Mouse (Mus musculus): ENCODE measurements at regions not wholly inside any gene's neighbourhood (a gene's known extent, or its start where the extent isn't known, plus 50 kb on each side); places are given as distances from the start of the nearest gene placed in this dataset.

- DNase-seq (ENCODE audit: low read depth, low spot score) (no peak), ATAC-seq (no peak)
- ChIA-PET CTCF (interaction anchor here (1.2 kb wide), 2 partner anchors 21 to 36 kb away, joined by 3 read pairs; no protein-coding TSS in a partner anchor), POLR2A (interaction anchor here (0.9 kb wide), 1 partner anchor 9 kb away, joined by 3 read pairs; no protein-coding TSS in a partner anchor)
- peaks cover 4% of the 10 kb centered on the region for H3K27me3 ChIP-seq
- no peak for TF ChIP-seq CTCF (IDR thresholded peaks at IDR 0.05)
- in situ Hi-C loops (cut with MboI; ENCODE audit: low pct_unique_long_range_greater_than_20kb): loop anchor here (25.0 kb wide), 1 partner anchor 1493 kb away; the partner anchor contains the start of gene Xrcc5
Measured at GRCm38 (mm10) chr1:73805156-73805555, 319.1 kb downstream of the Tns1 start.

- ATAC-seq (no peak), DNase-seq (ENCODE audit: low read depth, low spot score) (no peak)
- ChIA-PET POLR2A (no interaction called here), CTCF (interaction anchor here (1.1 kb wide), 1 partner anchor 12 kb away, joined by 3 read pairs; no protein-coding TSS in a partner anchor)
- no peak for TF ChIP-seq CTCF (IDR thresholded peaks at IDR 0.05)
- in situ Hi-C loops (cut with MboI; ENCODE audit: low pct_unique_long_range_greater_than_20kb): loop anchor here (25.0 kb wide), 1 partner anchor 1488 kb away; the partner anchor contains the start of gene Xrcc5
- H3K27me3 ChIP-seq: peaks cover 6% of the 10 kb centered on the region
Measured at GRCm38 (mm10) chr1:73799996-73800395, 324.3 kb downstream of the Tns1 start.

GRCm38 (mm10) chr1:73799246-73799645 is 325.0 kb downstream of the Tns1 start:
- no peak for DNase-seq (ENCODE audit: low read depth, low spot score)

GRCm38 (mm10) chr1:73797858-73798257 is 326.4 kb downstream of the Tns1 start:
- ATAC-seq: no peak
- TF ChIP-seq CTCF (IDR thresholded peaks at IDR 0.05): no peak
- in situ Hi-C loops (cut with MboI; ENCODE audit: low pct_unique_long_range_greater_than_20kb): no loop called here
- no peak for DNase-seq (ENCODE audit: low read depth, low spot score)
- peaks cover 6% of the 10 kb centered on the region for H3K27me3 ChIP-seq
- POLR2A ChIA-PET: no interaction called here
- CTCF ChIA-PET: no interaction called here

More at GRCm38 (mm10) chr1:73799246-73799645, 325.0 kb downstream of the Tns1 start:
- ChIA-PET POLR2A (no interaction called here), CTCF (interaction anchor here (1.1 kb wide), 1 partner anchor 11 kb away, joined by 3 read pairs; no protein-coding TSS in a partner anchor)
- no peak for ATAC-seq
- in situ Hi-C loops (cut with MboI; ENCODE audit: low pct_unique_long_range_greater_than_20kb): no loop called here
- no peak for TF ChIP-seq CTCF (IDR thresholded peaks at IDR 0.05)
- peaks cover 6% of the 10 kb centered on the region for H3K27me3 ChIP-seq

- in situ Hi-C loops (cut with MboI; ENCODE audit: low pct_unique_long_range_greater_than_20kb): no loop called here
- DNase-seq (ENCODE audit: low read depth, low spot score) (no peak), ATAC-seq (no peak)
- TF ChIP-seq CTCF (IDR thresholded peaks at IDR 0.05): no peak
- ChIA-PET POLR2A (interaction anchor here (0.6 kb wide), 1 partner anchor 23 kb away, joined by 3 read pairs; no protein-coding TSS in a partner anchor), CTCF (no interaction called here)
- H3K27me3 ChIP-seq: peaks cover 6% of the 10 kb centered on the region
Measured at GRCm38 (mm10) chr1:73797413-73797812, 326.8 kb downstream of the Tns1 start.

- H3K27me3 ChIP-seq: peaks cover 14% of the 10 kb centered on the region
- CTCF ChIA-PET: no interaction called here
- POLR2A ChIA-PET: no interaction called here
- no peak for ATAC-seq
- in situ Hi-C loops (cut with MboI; ENCODE audit: low pct_unique_long_range_greater_than_20kb): no loop called here
- DNase-seq (ENCODE audit: low read depth, low spot score): no peak
- no peak for TF ChIP-seq CTCF (IDR thresholded peaks at IDR 0.05)
Measured at GRCm38 (mm10) chr1:73793871-73794270, 330.4 kb downstream of the Tns1 start.

GRCm38 (mm10) chr1:73793256-73793655 is 331.0 kb downstream of the Tns1 start:
- ChIA-PET CTCF (no interaction called here), POLR2A (no interaction called here)
- DNase-seq (ENCODE audit: low read depth, low spot score) (no peak), ATAC-seq (no peak)
- peaks cover 9% of the 10 kb centered on the region for H3K27me3 ChIP-seq
- in situ Hi-C loops (cut with MboI; ENCODE audit: low pct_unique_long_range_greater_than_20kb): no loop called here
- no peak for TF ChIP-seq CTCF (IDR thresholded peaks at IDR 0.05)

- TF ChIP-seq CTCF (IDR thresholded peaks at IDR 0.05): no peak
- CTCF ChIA-PET: no interaction called here
- DNase-seq (ENCODE audit: low read depth, low spot score): no peak
- in situ Hi-C loops (cut with MboI; ENCODE audit: low pct_unique_long_range_greater_than_20kb): no loop called here
- H3K27me3 ChIP-seq: peaks cover 8% of the 10 kb centered on the region
- POLR2A ChIA-PET: no interaction called here
- no peak for ATAC-seq
Measured at GRCm38 (mm10) chr1:73792311-73792710, 331.9 kb downstream of the Tns1 start.

- no peak for ATAC-seq
- ChIA-PET CTCF (interaction anchor here (0.8 kb wide), 1 partner anchor 12 kb away, joined by 3 read pairs; no protein-coding TSS in a partner anchor), POLR2A (no interaction called here)
- peaks cover 18% of the 10 kb centered on the region for H3K27me3 ChIP-seq
- no peak for DNase-seq (ENCODE audit: low read depth, low spot score)
- in situ Hi-C loops (cut with MboI; ENCODE audit: low pct_unique_long_range_greater_than_20kb): no loop called here
- TF ChIP-seq CTCF (IDR thresholded peaks at IDR 0.05): no peak
Measured at GRCm38 (mm10) chr1:73787666-73788065, 336.6 kb downstream of the Tns1 start.

GRCm38 (mm10) chr1:73787224-73787623 is 337.0 kb downstream of the Tns1 start:
- ChIA-PET CTCF (no interaction called here), POLR2A (no interaction called here)
- ATAC-seq (no peak), DNase-seq (ENCODE audit: low read depth, low spot score) (no peak)
- no peak for TF ChIP-seq CTCF (IDR thresholded peaks at IDR 0.05)
- H3K27me3 ChIP-seq: peaks cover 18% of the 10 kb centered on the region
- in situ Hi-C loops (cut with MboI; ENCODE audit: low pct_unique_long_range_greater_than_20kb): no loop called here

GRCm38 (mm10) chr1:73783303-73783702 is 340.9 kb downstream of the Tns1 start:
- H3K27me3 ChIP-seq: peaks cover 9% of the 10 kb centered on the region
- POLR2A ChIA-PET: no interaction called here
- DNase-seq (ENCODE audit: low read depth, low spot score) (no peak), ATAC-seq (no peak)
- CTCF ChIA-PET: no interaction called here
- TF ChIP-seq CTCF (IDR thresholded peaks at IDR 0.05): no peak
- in situ Hi-C loops (cut with MboI; ENCODE audit: low pct_unique_long_range_greater_than_20kb): no loop called here

- CTCF ChIA-PET: no interaction called here
- DNase-seq (ENCODE audit: low read depth, low spot score) (no peak), ATAC-seq (no peak)
- in situ Hi-C loops (cut with MboI; ENCODE audit: low pct_unique_long_range_greater_than_20kb): no loop called here
- POLR2A ChIA-PET: no interaction called here
- peaks cover 9% of the 10 kb centered on the region for H3K27me3 ChIP-seq
- no peak for TF ChIP-seq CTCF (IDR thresholded peaks at IDR 0.05)
Measured at GRCm38 (mm10) chr1:73782871-73783270, 341.4 kb downstream of the Tns1 start.
